Mouse (Mus musculus): ENCODE results near the gene Gsk3a. TPM values are rescaled to one million over a fixed set of nuclear protein-coding genes. Genes with fewer than 3 reads are reported as not detected.
A peak's percentile ranks its signal among the peaks of the same experiment; 100 is the strongest.

The Gsk3a gene
- polyA plus RNA-seq, 1 experiment from 2014 or later = 11.9 TPM

- H3K27ac ChIP-seq = no peak overlapping the region
- H3K4me1 ChIP-seq = 0 out of 2 replicates have a peak, but pooled peaks cover 6% of the 10 kb centered on the region
- DNase-seq (ENCODE audit: low spot score) = no peak
- no peak overlapping the region for H3K4me3 ChIP-seq
- H3K9me3 ChIP-seq = no peaks in the 10 kb centered on the region
- WGBS = 56% methylated on average over 10 of the region's 10 CpGs
- peaks cover 6% of the 10 kb centered on the region for H3K36me3 ChIP-seq
- H3K27me3 ChIP-seq (ENCODE audit: insufficient read depth, poor library complexity, severe bottlenecking) = no peaks in the 10 kb centered on the region
These were observed 40.1 kb downstream of the Gsk3a start for GRCm38 (mm10) chr7:25197384-25198018.

GRCm38 (mm10) chr7:25196107-25196506, 41.5 kb downstream of the Gsk3a start:
- no peaks in the 10 kb centered on the region for H3K27me3 ChIP-seq (ENCODE audit: insufficient read depth, poor library complexity, severe bottlenecking)
- no peaks in the 10 kb centered on the region for H3K36me3 ChIP-seq
- 0 out of 2 replicates have a peak, but pooled peaks cover 6% of the 10 kb centered on the region for H3K4me1 ChIP-seq
- H3K9me3 ChIP-seq = no peaks in the 10 kb centered on the region
- H3K27ac ChIP-seq = no peak overlapping the region
- WGBS = 84% methylated on average over 9 of the region's 9 CpGs
- H3K4me3 ChIP-seq = no peak overlapping the region
- DNase-seq (ENCODE audit: low spot score) = no peak

- no peak overlapping the region for H3K4me3 ChIP-seq
- no peaks in the 10 kb centered on the region for H3K36me3 ChIP-seq
- 75% methylated on average over 3 of the region's 3 CpGs for WGBS
- no peaks in the 10 kb centered on the region for H3K9me3 ChIP-seq
- no peak for DNase-seq (ENCODE audit: low spot score)
- no peak overlapping the region for H3K27ac ChIP-seq
- H3K27me3 ChIP-seq (ENCODE audit: insufficient read depth, poor library complexity, severe bottlenecking) = no peaks in the 10 kb centered on the region
- H3K4me1 ChIP-seq = 0 out of 2 replicates have a peak, but pooled peaks cover 6% of the 10 kb centered on the region
These were observed 42.5 kb downstream of the Gsk3a start for GRCm38 (mm10) chr7:25195148-25195547.

- no peaks in the 10 kb centered on the region for H3K9me3 ChIP-seq
- no peaks in the 10 kb centered on the region for H3K36me3 ChIP-seq
- no peaks in the 10 kb centered on the region for H3K27me3 ChIP-seq (ENCODE audit: insufficient read depth, poor library complexity, severe bottlenecking)
- no peak overlapping the region for H3K4me3 ChIP-seq
- no peaks in the 10 kb centered on the region for H3K4me1 ChIP-seq
- WGBS = 73% methylated on average over 8 of the region's 8 CpGs
- no peak for DNase-seq (ENCODE audit: low spot score)
- H3K27ac ChIP-seq = no peak overlapping the region
These were observed 45.5 kb downstream of the Gsk3a start for GRCm38 (mm10) chr7:25192110-25192509.

- no peak overlapping the region for H3K4me3 ChIP-seq
These were observed 46.8 kb downstream of the Gsk3a start for GRCm38 (mm10) chr7:25190806-25191205.

GRCm38 (mm10) chr7:25187662-25188650, 49.7 kb downstream of the Gsk3a start:
- WGBS = 23% methylated on average over 21 of the region's 21 CpGs
- Histone ChIP-seq H3K4me1 (no peaks in the 10 kb centered on the region), H3K36me3 (no peaks in the 10 kb centered on the region), H3K9me3 (no peaks in the 10 kb centered on the region), H3K27me3 (ENCODE audit: insufficient read depth, poor library complexity, severe bottlenecking) (peaks cover 35% of the 10 kb centered on the region), H3K4me3 (no peak overlapping the region), H3K27ac (no peak overlapping the region)
- peak; percentile 91 for DNase-seq (ENCODE audit: low spot score)

More at GRCm38 (mm10) chr7:25190806-25191205, 46.8 kb downstream of the Gsk3a start:
- Histone ChIP-seq H3K36me3 (no peaks in the 10 kb centered on the region), H3K27ac (no peak overlapping the region), H3K9me3 (no peaks in the 10 kb centered on the region), H3K4me1 (no peaks in the 10 kb centered on the region), H3K27me3 (ENCODE audit: insufficient read depth, poor library complexity, severe bottlenecking) (peaks cover 7% of the 10 kb centered on the region; the same call in 1 of the 2 replicates)
- WGBS = 82% methylated on average over 11 of the region's 11 CpGs
- DNase-seq (ENCODE audit: low spot score) = no peak

GRCm38 (mm10) chr7:25184091-25184490, 53.6 kb downstream of the Gsk3a start:
- Histone ChIP-seq H3K27ac (no peak overlapping the region), H3K4me1 (peaks cover 15% of the 10 kb centered on the region), H3K9me3 (no peaks in the 10 kb centered on the region), H3K27me3 (ENCODE audit: insufficient read depth, poor library complexity, severe bottlenecking) (peaks cover 74% of the 10 kb centered on the region), H3K4me3 (no peak overlapping the region), H3K36me3 (no peaks in the 10 kb centered on the region)
- WGBS = 81% methylated on average over 6 of the region's 6 CpGs
- DNase-seq (ENCODE audit: low spot score) = no peak

- H3K36me3 ChIP-seq = no peaks in the 10 kb centered on the region
- H3K27me3 ChIP-seq (ENCODE audit: insufficient read depth, poor library complexity, severe bottlenecking) = peaks cover 97% of the 10 kb centered on the region
- DNase-seq (ENCODE audit: low spot score) = no peak
- peaks cover 23% of the 10 kb centered on the region for H3K4me1 ChIP-seq
- WGBS = 7% methylated on average over 21 of the region's 21 CpGs
- H3K9me3 ChIP-seq = no peaks in the 10 kb centered on the region
- H3K27ac ChIP-seq = no peak overlapping the region
- H3K4me3 ChIP-seq = peak overlapping the region; percentile 35
These were observed 55.8 kb downstream of the Gsk3a start for GRCm38 (mm10) chr7:25181814-25182213.

GRCm38 (mm10) chr7:25181331-25181790, 56.3 kb downstream of the Gsk3a start:
- H3K27ac ChIP-seq = no peak overlapping the region
- no peaks in the 10 kb centered on the region for H3K36me3 ChIP-seq
- H3K4me1 ChIP-seq = peaks cover 23% of the 10 kb centered on the region
- 3% methylated on average over 15 of the region's 15 CpGs for WGBS
- peaks cover 100% of the 10 kb centered on the region for H3K27me3 ChIP-seq (ENCODE audit: insufficient read depth, poor library complexity, severe bottlenecking)
- no peaks in the 10 kb centered on the region for H3K9me3 ChIP-seq
- H3K4me3 ChIP-seq = peak overlapping the region; percentile 35
- DNase-seq (ENCODE audit: low spot score) = no peak

- DNase-seq (ENCODE audit: low spot score) = no peak
These were observed 57.1 kb downstream of the Gsk3a start for GRCm38 (mm10) chr7:25180512-25180911.

GRCm38 (mm10) chr7:25179606-25180161, 58.0 kb downstream of the Gsk3a start, which contains the start of gene Pou2f2:
Pou2f2 (minus strand) TSS chr7:25179726.
- Histone ChIP-seq H3K4me1 (peaks cover 23% of the 10 kb centered on the region), H3K36me3 (no peaks in the 10 kb centered on the region), H3K27ac (no peak within 1 kb of the TSS), H3K4me3 (peak within 1 kb of the TSS; percentile 60), H3K27me3 (ENCODE audit: insufficient read depth, poor library complexity, severe bottlenecking) (peaks cover 100% of the 10 kb centered on the region), H3K9me3 (no peaks in the 10 kb centered on the region)
- under 1% methylated on average over 36 of the region's 56 CpGs for WGBS
- no peak for DNase-seq (ENCODE audit: low spot score)

More at GRCm38 (mm10) chr7:25180512-25180911, 57.1 kb downstream of the Gsk3a start:
- Histone ChIP-seq H3K36me3 (no peaks in the 10 kb centered on the region), H3K9me3 (no peaks in the 10 kb centered on the region), H3K27ac (no peak overlapping the region), H3K4me3 (no peak overlapping the region), H3K27me3 (ENCODE audit: insufficient read depth, poor library complexity, severe bottlenecking) (peaks cover 100% of the 10 kb centered on the region), H3K4me1 (peaks cover 23% of the 10 kb centered on the region)
- WGBS = 4% methylated on average over 6 of the region's 6 CpGs

GRCm38 (mm10) chr7:25178787-25179605, 58.7 kb downstream of the Gsk3a start:
- peaks cover 100% of the 10 kb centered on the region for H3K27me3 ChIP-seq (ENCODE audit: insufficient read depth, poor library complexity, severe bottlenecking)
- WGBS = 1% methylated on average over 56 of the region's 56 CpGs
- DNase-seq (ENCODE audit: low spot score) = no peak

More at GRCm38 (mm10) chr7:25178787-25179605, 58.7 kb downstream of the Gsk3a start:
- H3K4me3 ChIP-seq = peak overlapping the region; percentile 60
- H3K9me3 ChIP-seq = no peaks in the 10 kb centered on the region
- no peaks in the 10 kb centered on the region for H3K36me3 ChIP-seq
- H3K4me1 ChIP-seq = peaks cover 26% of the 10 kb centered on the region
- no peak overlapping the region for H3K27ac ChIP-seq

Measured in heart, embryonic 10.5 days (tissue).